Mouse (Mus musculus): Measurements from ENCODE around the gene Smim24. TPM values are rescaled to one million over a fixed set of nuclear protein-coding genes. Genes with fewer than 3 reads are reported as not detected.

The Smim24 gene
- total and polyA plus RNA-seq, 2 experiments from 2014 or later: 1.1 to 1.5 TPM

GRCm38 (mm10) chr10:81430831-81431525 is 38.1 kb downstream of the Smim24 start:
- Histone ChIP-seq H3K4me3 (ENCODE audit: low read depth, low read length) (peak overlapping the region; percentile 82), H3K27ac (ENCODE audit: low read depth, low read length) (peak overlapping the region; percentile 92), H3K9ac (replicated peaks; ENCODE audit: low read length, poor library complexity, severe bottlenecking) (peak overlapping the region; percentile 87), H3K4me1 (ENCODE audit: insufficient read depth, low read length) (peaks cover 23% of the 10 kb centered on the region; the same call in 1 of the 2 replicates), H3K4me2 (ENCODE audit: low read depth, low read length, poor library complexity, severe bottlenecking) (peak overlapping the region; percentile 91), H3K27me3 (ENCODE audit: insufficient read depth, low read length) (no peaks in the 10 kb centered on the region), H3K36me3 (ENCODE audit: insufficient read depth, low read length) (no peaks in the 10 kb centered on the region), H3K9me3 (ENCODE audit: low read length) (no peaks in the 10 kb centered on the region)
- TF ChIP-seq CTCF (IDR thresholded peaks at IDR 0.05): no peak
- DNase-seq (ENCODE audit: low spot score) (peak; percentile 78), ATAC-seq (ENCODE audit: low FRiP score) (peak; percentile 27; the same call in 1 of the 2 replicates)
- 4% methylated on average over 49 of the region's 70 CpGs for WGBS

- no peaks in the 10 kb centered on the region for H3K9me3 ChIP-seq (ENCODE audit: low read length)
- ATAC-seq (ENCODE audit: low FRiP score): no peak
- peak overlapping the region; percentile 87; the same call in 1 of the 2 replicates for H3K9ac ChIP-seq (replicated peaks; ENCODE audit: low read length, poor library complexity, severe bottlenecking)
- H3K27ac ChIP-seq (ENCODE audit: low read depth, low read length): peak overlapping the region; percentile 92
- no peak for TF ChIP-seq CTCF (IDR thresholded peaks at IDR 0.05)
- no peaks in the 10 kb centered on the region for H3K36me3 ChIP-seq (ENCODE audit: insufficient read depth, low read length)
- H3K4me2 ChIP-seq (ENCODE audit: low read depth, low read length, poor library complexity, severe bottlenecking): peak overlapping the region; percentile 91
- H3K4me3 ChIP-seq (ENCODE audit: low read depth, low read length): peak overlapping the region; percentile 82
- DNase-seq (ENCODE audit: low spot score): peak; percentile 71
- no peaks in the 10 kb centered on the region for H3K27me3 ChIP-seq (ENCODE audit: insufficient read depth, low read length)
- H3K4me1 ChIP-seq (ENCODE audit: insufficient read depth, low read length): peaks cover 21% of the 10 kb centered on the region; the same call in 1 of the 2 replicates
- WGBS: 9% methylated on average over 13 of the region's 15 CpGs
These were observed 38.8 kb downstream of the Smim24 start for GRCm38 (mm10) chr10:81431526-81432168.

- DNase-seq (ENCODE audit: low spot score): no peak
- H3K27me3 ChIP-seq (ENCODE audit: insufficient read depth, low read length): no peaks in the 10 kb centered on the region
- no peak overlapping the region for H3K9ac ChIP-seq (replicated peaks; ENCODE audit: low read length, poor library complexity, severe bottlenecking)
- 65% methylated on average over 21 of the region's 21 CpGs for WGBS
- no peaks in the 10 kb centered on the region for H3K9me3 ChIP-seq (ENCODE audit: low read length)
- peak; percentile 9 for ATAC-seq (ENCODE audit: low FRiP score)
- H3K4me1 ChIP-seq (ENCODE audit: insufficient read depth, low read length): peaks cover 19% of the 10 kb centered on the region; the same call in 1 of the 2 replicates
- 0 out of 2 replicates have a peak overlapping the region, but pooled peaks have one; percentile 12 for H3K27ac ChIP-seq (ENCODE audit: low read depth, low read length)
- no peak for TF ChIP-seq CTCF (IDR thresholded peaks at IDR 0.05)
- H3K36me3 ChIP-seq (ENCODE audit: insufficient read depth, low read length): no peaks in the 10 kb centered on the region
- H3K4me2 ChIP-seq (ENCODE audit: low read depth, low read length, poor library complexity, severe bottlenecking): peak overlapping the region; percentile 54
- peak overlapping the region; percentile 19; the same call in 1 of the 2 replicates for H3K4me3 ChIP-seq (ENCODE audit: low read depth, low read length)
These were observed 39.5 kb downstream of the Smim24 start for GRCm38 (mm10) chr10:81432169-81432867.

- ATAC-seq (ENCODE audit: low FRiP score) (peak; percentile 87), DNase-seq (ENCODE audit: low spot score) (peak; percentile 99)
- TF ChIP-seq CTCF (IDR thresholded peaks at IDR 0.05): no peak; the same call in 1 of the 2 replicates
- no peaks in the 10 kb centered on the region for H3K9me3 ChIP-seq (ENCODE audit: low read length)
- peak overlapping the region; percentile 46; the same call in 1 of the 2 replicates for H3K9ac ChIP-seq (replicated peaks; ENCODE audit: low read length, poor library complexity, severe bottlenecking)
- no peaks in the 10 kb centered on the region for H3K27me3 ChIP-seq (ENCODE audit: insufficient read depth, low read length)
- H3K4me2 ChIP-seq (ENCODE audit: low read depth, low read length, poor library complexity, severe bottlenecking): peak overlapping the region; percentile 54
- 3% methylated on average over 17 of the region's 17 CpGs for WGBS
- peak overlapping the region; percentile 19 for H3K4me3 ChIP-seq (ENCODE audit: low read depth, low read length)
- H3K27ac ChIP-seq (ENCODE audit: low read depth, low read length): 0 out of 2 replicates have a peak overlapping the region, but pooled peaks have one; percentile 12
- H3K36me3 ChIP-seq (ENCODE audit: insufficient read depth, low read length): no peaks in the 10 kb centered on the region
- peaks cover 19% of the 10 kb centered on the region; the same call in 1 of the 2 replicates for H3K4me1 ChIP-seq (ENCODE audit: insufficient read depth, low read length)
These were observed 40.0 kb downstream of the Smim24 start for GRCm38 (mm10) chr10:81432868-81433262.

GRCm38 (mm10) chr10:81433541-81434289 is 40.9 kb downstream of the Smim24 start:
- 73% methylated on average over 26 of the region's 26 CpGs for WGBS
- ATAC-seq (ENCODE audit: low FRiP score): no peak

More at GRCm38 (mm10) chr10:81433541-81434289, 40.9 kb downstream of the Smim24 start:
- H3K9ac ChIP-seq (replicated peaks; ENCODE audit: low read length, poor library complexity, severe bottlenecking): no peak overlapping the region
- no peak overlapping the region; the same call in 1 of the 2 replicates for H3K4me2 ChIP-seq (ENCODE audit: low read depth, low read length, poor library complexity, severe bottlenecking)
- no peak overlapping the region for H3K27ac ChIP-seq (ENCODE audit: low read depth, low read length)
- H3K9me3 ChIP-seq (ENCODE audit: low read length): no peaks in the 10 kb centered on the region
- no peak for DNase-seq (ENCODE audit: low spot score)
- no peaks in the 10 kb centered on the region for H3K36me3 ChIP-seq (ENCODE audit: insufficient read depth, low read length)
- H3K4me3 ChIP-seq (ENCODE audit: low read depth, low read length): no peak overlapping the region
- peak; percentile 38 for TF ChIP-seq CTCF (IDR thresholded peaks at IDR 0.05)
- no peaks in the 10 kb centered on the region for H3K27me3 ChIP-seq (ENCODE audit: insufficient read depth, low read length)
- H3K4me1 ChIP-seq (ENCODE audit: insufficient read depth, low read length): peaks cover 19% of the 10 kb centered on the region; the same call in 1 of the 2 replicates
